Mouse (Mus musculus) E14TG2a.4 (cell line): ENCODE measurements around the gene Lax1.

Source experiments
- CTCF ChIP-seq: conservative IDR thresholded peaks from 2 replicates; pipeline ENCODE4 v1.5.1; 2014; ENCODE audit warnings: low read length
- POU5F1 ChIP-seq: IDR thresholded peaks from 2 replicates; pipeline ENCODE4 v1.6.1; 2014; ENCODE audit warnings: low read length, borderline replicate concordance

GRCm38 (mm10) chr1:133689897-133690296 is at the start of gene Lax1:
- no peak for TF ChIP-seq CTCF
- TF ChIP-seq POU5F1: no peak
